Mouse (Mus musculus) layer of hippocampus, adult 11-12 months (tissue): Measurements from ENCODE around the gene Ncapd2.
A peak's percentile ranks its signal among the peaks of the same experiment; 100 is the strongest.
"Not testable (repeated sequence)": the region's sequence is repeated elsewhere in the genome, so short reads cannot be mapped to it uniquely, and the experiment has no call there.

ENCODE experiments used
- DNase-seq: peaks from one replicate; pipeline ENCODE4 v3.0.0; 2022; ENCODE audit warnings: low spot score

The Ncapd2 gene

DNA sequence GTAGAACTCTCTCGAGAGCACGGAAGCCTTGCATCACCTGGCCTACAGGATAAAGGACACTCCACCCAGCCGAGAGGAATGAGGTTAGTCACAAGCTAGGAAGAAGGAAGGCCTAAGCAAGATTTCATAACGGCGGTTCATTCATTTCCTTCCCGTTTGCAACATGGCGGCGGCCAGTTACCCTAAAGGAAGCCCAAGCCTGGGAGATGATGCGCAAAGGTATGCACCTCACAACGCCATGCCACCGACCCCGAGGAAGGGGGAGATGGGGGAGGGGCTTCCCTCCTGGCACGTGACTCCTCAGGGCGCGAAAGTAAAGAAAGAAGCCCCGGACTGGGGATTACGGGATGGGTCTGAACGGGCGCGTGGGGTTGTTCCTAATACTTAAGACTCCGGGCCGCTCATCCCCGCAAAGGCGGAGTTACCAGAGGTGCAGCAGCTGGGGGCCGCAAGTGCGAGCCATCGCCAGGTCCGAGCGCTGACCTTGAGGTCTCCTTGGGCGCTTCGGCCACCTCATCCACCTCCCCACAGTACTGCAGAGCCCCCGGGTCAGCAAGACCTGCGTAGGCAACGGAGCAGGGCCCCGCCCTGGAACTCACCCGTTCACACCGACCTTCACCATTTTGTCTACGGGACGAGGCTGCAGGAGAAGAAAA, 26.7 kb downstream of the Ncapd2 start:
- peak; percentile 66 for DNase-seq

DNA sequence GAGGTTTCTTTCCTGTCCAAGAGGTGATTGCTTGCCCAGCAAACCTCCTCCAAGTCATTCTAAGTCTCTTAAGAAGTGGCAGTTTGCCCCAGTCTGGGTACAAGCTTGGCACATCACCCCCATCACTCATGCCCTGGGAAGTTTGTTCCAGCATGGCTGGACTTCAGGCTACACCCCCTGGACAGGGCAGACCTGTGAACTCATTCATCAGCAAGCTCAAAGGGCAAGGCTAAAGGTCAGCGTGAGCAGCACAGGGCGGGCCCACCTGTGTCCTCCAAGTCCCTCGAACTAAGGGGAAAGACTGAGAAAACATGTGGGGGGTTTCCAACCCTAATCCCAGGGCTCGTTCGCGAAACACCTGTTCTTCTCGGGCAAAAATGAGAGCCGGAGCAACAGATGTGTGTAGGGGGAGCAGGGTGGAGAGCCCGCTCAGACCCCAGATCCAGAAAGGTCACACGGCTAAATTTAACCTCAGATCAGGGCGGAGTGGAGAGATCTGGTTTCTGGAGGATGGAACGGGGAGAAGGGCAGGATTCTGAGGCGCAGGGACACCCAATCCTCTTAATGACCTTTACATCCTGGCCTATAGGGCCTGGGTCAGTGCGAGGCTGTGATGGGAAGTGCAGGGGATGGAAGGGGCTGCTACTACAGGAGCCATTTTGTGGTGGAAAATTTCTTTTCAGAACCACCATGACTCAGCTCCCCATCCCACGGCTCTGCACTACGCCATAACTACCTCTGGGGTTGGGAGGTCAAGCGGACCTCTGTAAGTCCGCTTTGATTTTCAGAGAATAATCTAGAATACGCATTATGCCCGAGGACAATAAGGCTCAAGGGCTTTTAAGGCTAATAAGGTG, 27.5 kb downstream of the Ncapd2 start:
- peak; percentile 64 for DNase-seq

- DNase-seq, result not testable (repeated sequence)
Measured at GRCm38 (mm10) chr6:125162615-125163305, 28.7 kb downstream of the Ncapd2 start.

GRCm38 (mm10) chr6:125161971-125162370, 29.5 kb downstream of the Ncapd2 start:
- DNase-seq, result peak; percentile 71

DNA sequence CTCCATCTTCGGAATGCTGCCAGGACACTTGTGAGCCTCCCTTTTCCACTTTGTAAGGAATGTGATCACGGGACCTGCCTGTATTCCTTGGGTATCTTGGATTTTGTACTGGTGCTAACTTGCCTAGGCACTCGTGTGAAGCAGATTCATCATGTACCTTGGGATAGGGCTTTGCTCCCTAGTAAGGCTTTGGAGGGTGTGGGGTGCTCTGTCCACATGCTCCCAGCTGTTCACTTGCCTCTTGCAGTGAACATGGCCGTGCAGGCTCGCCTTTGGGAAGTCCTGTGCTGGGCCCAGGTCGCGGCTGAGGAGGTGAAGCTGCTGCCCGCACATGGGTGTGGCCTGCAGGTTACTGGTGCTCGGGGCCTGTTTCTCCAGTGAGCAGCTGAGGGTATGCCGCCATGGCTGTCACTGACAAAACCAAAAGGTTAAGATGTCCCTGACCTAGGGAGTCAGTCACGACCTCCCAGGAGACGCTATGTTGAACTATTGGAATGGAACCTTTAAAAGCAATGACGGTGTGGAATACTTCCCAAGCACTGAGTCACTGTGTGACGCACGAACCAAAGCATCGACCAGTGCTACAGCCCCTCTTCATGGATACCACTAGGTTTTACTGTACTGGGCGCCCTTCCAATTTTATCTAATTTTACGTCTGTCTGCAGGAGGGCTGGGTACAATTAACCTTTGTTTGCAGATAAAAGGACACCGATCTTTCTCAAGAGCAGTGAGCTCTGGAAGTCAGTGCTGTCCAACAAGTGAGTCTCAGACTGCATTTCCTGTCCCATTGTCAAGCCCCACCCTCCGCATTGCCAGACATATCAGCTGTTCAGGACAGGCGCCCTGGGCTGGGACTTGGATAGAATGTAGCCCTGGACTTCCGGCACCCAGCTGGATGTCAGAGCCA, 30.4 kb downstream of the Ncapd2 start:
- DNase-seq, result peak; percentile 68

DNA sequence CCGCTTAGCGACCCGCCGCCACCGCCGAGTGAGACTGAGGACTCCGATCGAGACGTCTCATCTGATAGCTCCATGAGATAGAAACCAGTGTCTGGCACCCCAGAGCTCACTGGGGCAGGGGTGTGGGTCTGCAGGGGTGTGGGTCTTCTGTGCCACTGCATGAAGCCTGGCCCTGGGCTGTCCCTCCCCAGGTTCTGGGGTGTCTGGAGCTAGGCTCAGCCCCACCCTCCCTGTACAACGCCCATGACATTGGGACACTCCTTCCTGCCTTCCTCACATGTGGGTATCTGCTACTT, 31.0 kb downstream of the Ncapd2 start:
- DNase-seq, result no peak

- DNase-seq, result no peak
Measured at GRCm38 (mm10) chr6:125159773-125160557, 31.5 kb downstream of the Ncapd2 start.

- DNase-seq, result peak; percentile 13
Measured at GRCm38 (mm10) chr6:125158944-125159492, 32.5 kb downstream of the Ncapd2 start.

GRCm38 (mm10) chr6:125156903-125157614, 34.4 kb downstream of the Ncapd2 start:
- DNase-seq, result no peak

GRCm38 (mm10) chr6:125156491-125156890, 35.0 kb downstream of the Ncapd2 start:
- no peak for DNase-seq

- DNase-seq, result no peak
Measured at GRCm38 (mm10) chr6:125155262-125155661, 36.2 kb downstream of the Ncapd2 start.

GRCm38 (mm10) chr6:125154550-125154949, 37.0 kb downstream of the Ncapd2 start:
- no peak for DNase-seq

GRCm38 (mm10) chr6:125153682-125154081, 37.8 kb downstream of the Ncapd2 start:
- DNase-seq, result no peak

DNA sequence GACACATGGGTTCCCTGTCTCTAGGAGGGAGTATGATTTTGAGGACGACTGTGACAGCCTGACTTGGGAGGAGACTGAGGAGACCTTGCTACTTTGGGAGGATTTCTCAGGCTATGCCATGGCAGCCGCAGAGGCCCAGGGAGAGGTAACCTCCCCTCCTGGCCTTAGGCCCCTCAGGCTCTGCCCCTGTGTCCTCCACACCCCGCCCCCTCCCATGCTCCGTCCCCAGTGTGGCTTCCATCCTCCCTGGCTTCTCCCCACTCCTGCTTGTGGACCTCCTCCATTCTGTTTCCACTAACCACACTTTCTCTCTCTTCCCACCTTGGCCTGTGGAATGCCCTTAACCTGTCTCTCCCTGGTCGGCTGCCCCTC, 38.5 kb downstream of the Ncapd2 start:
- DNase-seq, result no peak

DNA sequence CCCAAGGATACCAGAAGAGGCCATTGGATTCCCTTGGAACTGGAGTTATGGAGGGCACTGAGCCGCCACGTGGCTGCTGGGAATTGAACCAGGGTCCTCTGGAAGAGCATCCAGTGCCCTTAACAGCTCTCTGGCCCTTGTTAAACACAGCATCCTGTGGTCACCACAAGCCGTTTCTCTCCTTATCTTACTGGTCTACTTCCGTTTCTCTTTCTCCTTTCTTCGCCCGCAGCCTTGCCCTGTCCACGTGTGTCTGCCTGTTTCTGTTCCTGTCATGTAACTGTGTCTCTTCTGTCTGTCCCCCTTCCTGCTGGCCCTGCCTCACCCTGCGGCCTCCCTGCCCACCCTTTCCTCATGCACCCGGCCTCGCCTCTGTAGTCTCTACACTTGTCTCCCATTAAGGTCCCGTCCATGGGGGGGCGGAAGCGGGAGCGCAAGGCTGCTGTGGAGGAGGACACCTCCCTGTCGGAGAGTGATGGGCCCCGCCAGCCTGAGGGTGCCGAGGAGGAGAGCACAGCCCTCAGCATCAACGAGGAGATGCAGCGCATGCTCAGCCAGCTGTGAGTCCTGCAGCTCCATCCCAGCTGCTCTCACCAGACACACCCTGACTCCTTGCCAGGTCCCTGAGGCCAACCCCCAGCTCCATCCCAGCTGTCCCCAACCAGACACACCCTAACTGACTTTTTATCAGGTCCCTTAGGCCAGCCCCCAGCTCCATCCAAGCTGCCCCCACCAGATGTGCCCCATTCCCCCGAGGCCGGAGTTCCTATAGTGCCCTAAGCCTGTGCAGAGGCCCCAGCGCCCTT, 39.1 kb downstream of the Ncapd2 start:
- no peak for DNase-seq

DNA sequence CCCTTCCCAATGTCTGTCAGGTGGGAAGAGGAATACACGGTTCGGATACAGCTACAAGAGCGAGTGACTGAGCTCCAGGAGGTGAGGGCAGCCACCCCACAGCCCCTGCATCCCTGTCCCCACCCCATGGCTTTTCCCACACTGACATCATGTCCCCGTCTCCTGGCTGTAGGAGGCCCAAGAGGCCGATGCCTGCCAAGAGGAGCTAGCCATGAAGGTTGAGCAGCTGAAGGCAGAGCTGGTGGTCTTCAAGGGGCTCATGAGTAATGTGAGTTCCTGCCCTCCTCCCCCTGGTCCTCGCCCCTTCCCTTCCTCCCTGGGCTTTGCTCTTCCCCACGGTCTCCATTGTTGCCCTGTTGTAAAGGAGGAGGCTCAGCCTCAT, 41.9 kb downstream of the Ncapd2 start:
- no peak for DNase-seq

DNA sequence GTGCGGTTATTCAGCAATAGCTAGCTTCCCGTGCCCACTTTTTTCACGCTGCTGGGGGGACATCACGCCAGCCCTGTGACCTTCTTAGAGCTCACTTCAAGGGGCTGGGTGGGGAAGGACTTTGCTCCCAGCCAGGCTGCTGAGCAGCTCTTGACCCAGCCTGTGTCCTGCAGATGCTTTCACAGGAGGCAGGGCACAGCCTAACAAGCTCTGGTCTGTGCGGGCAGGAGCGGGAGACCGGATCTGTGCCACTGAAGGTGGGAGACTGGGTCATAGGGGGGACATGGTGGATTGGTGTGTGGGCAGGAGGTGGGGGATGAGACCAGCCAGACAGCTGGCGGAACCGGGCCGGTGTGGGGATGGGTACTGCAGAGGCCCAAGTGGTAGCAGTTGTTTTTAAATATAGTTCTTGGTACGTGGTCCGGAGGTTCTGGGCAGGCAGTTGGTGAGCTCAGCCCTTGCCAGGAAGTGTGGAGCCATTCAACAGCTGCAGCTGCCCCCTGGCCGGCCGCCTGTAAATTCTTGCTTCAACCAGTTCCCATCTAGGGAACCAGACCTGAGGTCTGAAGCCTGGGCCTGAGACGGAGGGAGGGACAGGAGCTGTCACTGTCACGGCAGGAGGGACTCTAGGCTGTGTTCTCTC, 42.5 kb downstream of the Ncapd2 start:
- DNase-seq, result peak; percentile 75

- peak; percentile 71 for DNase-seq
Measured at GRCm38 (mm10) chr6:125148251-125148925, 43.1 kb downstream of the Ncapd2 start.
